Mouse (Mus musculus) spleen, adult 12 weeks (tissue): Measurements from ENCODE around the gene Cops6.

Experiments
- DNase-seq: peaks from one replicate; pipeline ENCODE4 v3.0.0; 2022; ENCODE audit warnings: low spot score

Gene Cops6

DNA sequence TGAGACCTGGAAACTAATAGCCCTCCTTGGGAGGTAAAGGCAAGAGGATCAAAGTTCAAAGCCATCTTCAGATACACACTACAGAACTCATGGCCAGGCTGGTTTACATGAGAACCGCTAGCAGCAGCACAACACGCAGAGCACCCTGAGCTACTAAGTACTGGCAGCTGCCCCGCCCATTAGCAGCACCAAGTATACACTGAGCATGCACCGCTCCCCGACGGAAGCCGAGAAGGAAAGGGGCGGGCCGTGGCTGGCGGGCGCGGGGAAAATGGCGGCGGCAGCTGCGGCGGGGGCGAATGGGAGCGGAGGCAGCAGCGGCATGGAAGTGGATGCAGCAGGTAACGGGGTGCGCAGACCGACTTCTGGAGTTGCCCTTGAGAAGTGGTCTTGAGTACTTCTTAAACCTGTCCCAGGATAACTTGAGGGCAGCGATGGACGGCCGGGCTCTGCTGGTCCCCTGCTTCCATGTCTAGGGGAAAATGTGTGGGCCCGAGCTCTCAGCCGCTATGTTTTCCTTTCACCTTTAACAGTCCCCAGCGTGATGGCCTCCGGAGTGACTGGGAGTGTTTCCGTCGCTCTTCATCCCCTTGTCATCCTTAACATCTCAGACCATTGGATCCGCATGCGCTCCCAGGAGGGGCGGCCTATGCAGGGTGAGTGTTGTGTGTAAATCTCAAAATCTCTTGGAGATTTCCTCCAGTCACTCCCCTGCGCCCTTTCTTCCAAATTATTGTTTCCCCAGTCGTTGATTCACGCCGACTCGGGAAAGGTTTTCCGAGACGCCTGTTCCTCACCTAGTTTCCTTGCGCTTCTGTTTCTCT, at the start of gene Cops6:
Gene Cops6, plus strand, starts transcription at position 230 of the 824 bp plus-strand sequence.
- DNase-seq = peak; percentile 92

- peak; percentile 82 for DNase-seq
Observed at GRCm38 (mm10) chr5:138116255-138117198, 44.3 kb upstream of the Cops6 start, which contains the start of gene Zscan21. Gene Zscan21, plus strand, starts transcription at chr5:138116903.

DNA sequence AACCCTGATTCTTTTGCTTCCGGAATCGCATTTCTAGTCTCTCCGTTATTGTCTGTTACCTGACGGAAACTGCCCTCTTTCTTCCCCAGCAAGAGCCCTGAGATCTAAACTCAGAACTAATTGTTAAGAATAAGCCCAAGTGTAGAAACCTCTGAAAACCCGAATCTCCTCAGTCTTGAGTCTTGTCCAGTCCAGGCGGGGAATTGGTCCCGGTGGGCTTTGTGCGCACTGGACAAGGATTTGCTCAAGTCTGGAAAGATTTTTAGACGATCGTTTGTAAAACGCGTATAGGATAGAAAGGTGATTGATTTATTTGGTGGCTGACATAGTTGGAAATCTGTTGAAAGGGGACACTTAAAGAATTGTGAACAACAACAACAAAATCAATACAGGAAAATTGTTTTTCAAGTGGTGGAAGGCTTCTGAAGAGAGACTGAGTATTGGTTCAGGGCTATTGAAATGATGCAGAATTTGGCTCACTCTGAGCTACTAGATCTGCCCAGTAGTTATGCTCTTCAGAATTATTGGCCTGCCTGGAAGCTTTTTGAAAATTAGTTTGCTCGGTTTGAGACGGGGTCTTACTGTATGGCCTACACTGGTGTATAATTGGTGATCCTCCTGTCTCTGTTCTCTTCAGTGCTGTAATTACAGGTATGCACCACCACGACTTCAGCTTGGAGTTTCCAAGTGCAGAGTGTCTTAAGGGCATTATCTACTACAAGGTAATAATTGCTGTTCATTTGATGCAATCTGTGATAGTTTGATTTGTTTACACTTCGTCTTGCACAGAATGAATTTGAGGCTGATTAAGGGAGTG, 43.5 kb upstream of the Cops6 start:
- DNase-seq = no peak

DNA sequence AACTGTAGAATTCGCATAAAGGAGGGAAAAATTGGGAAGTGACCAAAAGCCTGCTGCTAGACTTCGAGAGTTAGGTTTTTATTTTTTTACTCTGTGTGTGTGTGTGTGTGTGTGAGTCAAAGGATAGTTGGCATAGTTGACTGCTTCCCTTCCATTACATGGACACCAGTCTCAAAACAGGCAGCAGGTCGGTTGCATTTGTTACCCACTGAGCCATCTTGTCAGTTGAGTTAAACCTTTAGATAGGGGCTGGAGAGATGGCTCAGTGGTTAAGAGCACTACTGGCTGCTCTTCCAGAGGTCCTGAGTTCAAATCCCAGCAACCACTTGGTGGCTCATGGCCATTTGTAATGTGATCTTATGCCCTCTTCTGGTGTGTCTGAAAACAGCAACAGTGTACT, 42.8 kb upstream of the Cops6 start:
- DNase-seq = no peak

- no peak for DNase-seq
Observed at GRCm38 (mm10) chr5:138132425-138133064, 28.3 kb upstream of the Cops6 start.

GRCm38 (mm10) chr5:138137257-138137656, 23.6 kb upstream of the Cops6 start:
- DNase-seq = no peak

GRCm38 (mm10) chr5:138137935-138138549, 22.8 kb upstream of the Cops6 start:
- DNase-seq = no peak

DNA sequence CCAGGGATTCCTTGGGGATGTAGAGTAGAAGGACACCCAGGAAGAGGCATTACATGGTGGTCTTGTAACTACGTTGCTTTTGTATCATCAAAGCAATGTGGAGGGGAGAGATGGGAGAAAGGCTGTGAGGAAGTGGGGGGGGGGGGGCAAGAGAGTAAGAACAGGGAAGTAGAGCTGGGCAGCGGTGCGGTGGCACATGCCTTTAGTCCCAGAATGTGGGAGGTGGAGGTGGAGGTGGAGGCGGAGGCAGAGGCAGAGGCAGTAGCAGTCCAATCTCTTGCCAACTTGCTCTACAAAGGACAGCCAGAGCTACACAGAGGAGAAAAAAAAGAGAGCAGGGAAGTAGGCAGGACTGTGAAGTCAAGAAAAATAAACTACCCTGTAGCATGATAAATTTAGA, 22.3 kb upstream of the Cops6 start:
- DNase-seq = no peak

DNA sequence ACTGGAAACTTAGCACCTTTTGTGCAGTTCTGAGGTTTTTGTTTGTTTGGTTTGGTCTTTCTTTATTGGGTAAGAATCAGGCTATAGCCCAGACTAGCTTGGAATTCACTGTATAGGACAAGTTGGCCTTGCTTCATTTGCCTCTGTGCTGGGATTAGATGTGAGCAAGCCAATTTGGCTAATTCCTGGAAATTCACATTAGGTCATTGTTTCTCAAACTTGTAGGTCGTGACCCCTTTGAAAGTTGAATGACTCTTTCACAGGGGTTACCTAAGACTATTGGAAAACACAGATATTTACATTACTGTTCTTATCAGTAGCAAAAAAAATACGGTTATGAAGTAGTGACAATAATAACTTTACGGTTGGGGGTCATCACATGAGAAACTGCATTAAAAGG, 6.5 kb upstream of the Cops6 start:
- no peak for DNase-seq

DNA sequence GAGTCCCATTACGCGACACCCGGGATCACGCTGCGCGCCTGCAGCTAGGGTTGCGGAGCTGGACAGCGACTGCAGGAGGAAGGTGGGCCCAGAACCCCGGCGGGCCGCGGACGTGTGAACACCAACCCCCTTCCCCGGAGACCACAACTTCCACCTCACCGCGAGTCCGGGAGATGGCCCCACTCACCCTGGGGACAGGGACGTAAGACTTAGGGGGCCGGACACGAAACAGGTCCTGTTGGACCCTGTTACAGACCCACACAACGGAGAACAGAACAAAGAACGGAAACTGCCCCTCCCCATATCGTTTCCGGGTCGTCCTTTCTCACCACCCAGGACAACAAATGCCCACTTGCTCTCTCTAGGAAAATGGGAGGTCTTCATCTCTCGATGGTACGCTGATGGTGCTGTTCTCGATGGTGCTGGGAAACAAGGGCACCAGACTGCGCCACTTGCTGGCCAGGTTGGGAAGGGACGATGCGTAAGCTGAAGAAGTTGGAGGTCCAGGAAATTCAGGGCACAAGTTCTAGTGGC, 5.4 kb upstream of the Cops6 start, which contains the start of gene Zfp113:
Gene Zfp113, minus strand, starts transcription at position 302 of the 534 bp plus-strand sequence.
- DNase-seq = peak; percentile 73

- no peak for DNase-seq
Observed at GRCm38 (mm10) chr5:138160224-138160762, 578 bp upstream of the Cops6 start.

DNA sequence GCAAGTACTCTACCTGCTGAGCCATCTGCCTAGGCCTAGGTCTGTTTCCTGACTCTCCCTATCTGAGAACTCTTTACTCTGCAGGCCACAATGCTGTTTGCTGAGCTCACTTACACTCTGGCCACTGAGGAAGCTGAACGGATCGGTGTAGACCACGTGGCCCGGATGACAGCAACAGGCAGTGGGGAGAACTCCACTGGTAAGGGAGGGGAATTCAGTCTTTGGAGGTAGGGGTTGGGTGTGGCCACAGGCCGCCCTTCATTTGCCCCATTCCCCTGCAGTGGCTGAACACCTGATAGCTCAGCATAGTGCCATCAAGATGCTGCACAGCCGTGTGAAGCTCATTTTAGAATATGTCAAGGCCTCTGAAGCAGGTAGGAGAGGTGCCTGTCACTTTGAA, 2.2 kb downstream of the Cops6 start:
- no peak for DNase-seq

DNA sequence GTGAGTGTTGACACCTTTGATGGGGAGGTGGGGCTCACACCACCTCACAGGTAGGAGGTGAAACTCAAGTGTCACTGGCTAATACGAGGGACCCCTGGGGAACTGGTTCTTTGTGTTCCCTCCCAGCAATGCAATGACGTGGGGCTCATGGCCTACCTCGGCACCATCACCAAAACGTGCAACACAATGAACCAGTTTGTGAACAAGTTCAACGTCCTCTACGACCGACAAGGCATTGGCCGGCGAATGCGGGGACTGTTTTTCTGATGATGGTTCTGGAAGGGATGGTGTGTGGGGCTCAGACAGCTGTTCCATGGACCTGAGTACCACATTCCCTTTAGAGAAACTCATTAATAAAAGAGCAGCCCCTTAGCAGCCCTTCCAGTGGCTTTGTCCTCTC, 2.7 kb downstream of the Cops6 start:
- DNase-seq = no peak

- DNase-seq = no peak
Observed at GRCm38 (mm10) chr5:138165594-138165993, 4.7 kb downstream of the Cops6 start.

- DNase-seq = peak; percentile 92
Observed at GRCm38 (mm10) chr5:138170936-138171561, 10.2 kb downstream of the Cops6 start.

DNA sequence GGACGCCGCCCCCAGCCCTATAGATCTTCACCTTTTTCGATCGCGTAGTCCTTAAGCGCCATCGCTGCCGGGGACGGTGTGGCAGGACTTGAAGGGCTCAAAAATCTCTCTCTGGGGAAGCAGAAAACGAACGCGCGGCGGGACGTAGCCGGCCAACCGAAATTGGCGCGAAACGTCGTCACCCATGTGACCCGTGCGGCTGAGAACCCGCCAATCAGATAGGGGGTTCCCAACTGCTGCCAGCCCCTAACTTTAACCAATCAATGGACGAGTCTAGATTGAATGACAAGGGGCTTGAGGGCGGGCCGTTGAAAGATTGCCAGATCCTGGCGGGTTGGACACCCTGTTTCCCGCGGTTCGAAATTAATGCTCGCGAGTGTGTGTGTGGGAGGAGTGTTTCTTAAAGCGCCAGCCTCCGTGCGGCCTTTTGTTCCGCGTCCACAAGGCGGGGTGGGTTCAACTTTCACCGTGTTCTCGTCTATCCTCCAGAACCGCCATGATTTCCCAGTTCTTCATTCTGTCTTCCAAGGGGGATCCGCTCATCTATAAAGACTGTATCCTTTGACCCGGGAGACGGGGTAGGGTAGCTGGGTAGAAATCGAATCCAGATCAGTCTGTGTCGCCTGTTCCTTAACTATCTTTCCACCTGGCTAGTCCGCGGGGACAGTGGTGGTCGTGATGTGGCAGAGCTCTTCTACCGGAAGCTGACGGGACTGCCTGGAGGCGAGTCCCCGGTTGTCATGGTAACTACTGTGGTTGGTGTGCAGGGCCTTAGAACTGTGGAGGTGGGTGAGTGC, 11.0 kb downstream of the Cops6 start, which contains the start of the genes Ap4m1 and Mcm7:
Gene Ap4m1, plus strand, starts transcription at position 308 of the 797 bp plus-strand sequence.
Gene Mcm7, minus strand, starts transcription at position 728 of the 797 bp plus-strand sequence.
- DNase-seq = peak; percentile 86

GRCm38 (mm10) chr5:138173217-138173616, 12.3 kb downstream of the Cops6 start:
- no peak for DNase-seq

DNA sequence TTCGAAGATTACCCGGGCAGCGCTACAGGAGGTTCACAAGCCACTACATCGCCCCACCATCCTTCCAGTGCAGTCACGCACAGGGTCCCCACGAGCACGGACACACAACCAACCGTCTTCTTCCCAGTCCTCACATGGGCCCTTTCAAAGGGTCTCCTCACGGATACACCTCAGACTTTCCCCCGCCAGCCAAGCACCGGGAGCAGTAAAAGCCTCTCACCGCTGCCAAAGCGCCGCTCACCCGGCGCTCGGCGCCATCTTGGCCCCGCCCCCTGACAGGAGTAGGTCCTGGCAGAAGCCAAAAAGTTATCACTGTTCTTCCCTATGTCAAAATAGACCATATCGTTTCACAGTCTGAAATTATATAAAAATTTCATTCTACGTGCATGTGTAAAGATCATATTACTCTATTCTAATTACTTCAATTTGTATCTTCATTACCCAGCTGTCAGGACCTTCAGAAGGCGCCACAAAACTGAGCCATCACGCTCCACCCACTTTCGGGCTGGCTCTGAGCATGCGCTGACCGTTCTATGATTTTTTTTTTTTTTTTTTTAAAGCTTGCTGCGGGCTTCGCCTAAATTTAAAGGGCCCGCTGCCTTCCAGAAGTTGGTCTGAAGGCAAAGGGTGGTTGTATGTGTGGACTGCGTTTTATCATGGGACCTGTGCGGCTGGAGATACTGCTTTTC, 26.2 kb downstream of the Cops6 start, which contains the start of the genes Taf6 and Cnpy4:
Gene Taf6, minus strand, starts transcription at position 502 of the 689 bp plus-strand sequence.
Gene Cnpy4, plus strand, starts transcription at position 536 of the 689 bp plus-strand sequence.
- peak; percentile 77 for DNase-seq
